Mouse (Mus musculus) midbrain, embryonic 12.5 days (tissue): ENCODE measurements at regions not wholly inside any gene's neighbourhood (a gene's known extent, or its start where the extent isn't known, plus 50 kb on each side); places are given as distances from the start of the nearest gene placed in this dataset.
A peak's percentile ranks its signal among the peaks of the same experiment; 100 is the strongest.

ENCODE experiments used
- ATAC-seq: fragments of 200-750 bp; cut with Nextera tagmentation; 2 replicates; pipeline ENCODE4 v1.8.0; 2017; ENCODE audit warnings: low read depth, moderate TSS enrichment, moderate library complexity; ENCODE audit not compliant: low FRiP score
- H3K27ac ChIP-seq: fragments of 300-500 bp; sonication (generic); replicated peaks from 2 replicates; pipeline ENCODE4 v1.5.1; 2016; ENCODE audit warnings: mild to moderate bottlenecking
- H3K27me3 ChIP-seq: fragments of 300-500 bp; sonication (generic); 2 replicates; pipeline ENCODE4 v1.6.1; 2016; ENCODE audit warnings: mild to moderate bottlenecking
- H3K36me3 ChIP-seq: fragments of 300-500 bp; sonication (generic); 2 replicates; pipeline ENCODE4 v1.6.1; 2016
- H3K4me1 ChIP-seq: fragments of 300-500 bp; sonication (generic); 2 replicates; pipeline ENCODE4 v1.6.1; 2016
- H3K4me2 ChIP-seq: fragments of 300-500 bp; sonication (generic); replicated peaks from 2 replicates; pipeline ENCODE4 v1.6.1; 2016; ENCODE audit warnings: mild to moderate bottlenecking, moderate library complexity
- H3K4me3 ChIP-seq: fragments of 300-500 bp; sonication (generic); 2 replicates; pipeline ENCODE4 v1.5.1; 2016; ENCODE audit warnings: mild to moderate bottlenecking
- H3K9ac ChIP-seq: fragments of 300-500 bp; sonication (generic); replicated peaks from 2 replicates; pipeline ENCODE4 v1.6.1; 2016; ENCODE audit warnings: mild to moderate bottlenecking, moderate library complexity
- H3K9me3 ChIP-seq: fragments of 300-500 bp; sonication (generic); 2 replicates; pipeline ENCODE4 v1.6.1; 2016; ENCODE audit warnings: mild to moderate bottlenecking
- WGBS: fragments of 180-500 bp; shearing (Covaris S2); methylation state at CpG from one replicate; pipeline ENCODE4 v1.1.7; 2016; 5-methylcytosine and 5-hydroxymethylcytosine counted together

- no peaks in the 10 kb centered on the region for H3K9me3 ChIP-seq
- H3K36me3 ChIP-seq = no peaks in the 10 kb centered on the region
- H3K27ac ChIP-seq = no peak overlapping the region
- WGBS = 84% methylated on average over 4 of the region's 4 CpGs
- H3K27me3 ChIP-seq = no peaks in the 10 kb centered on the region
- no peak overlapping the region for H3K4me2 ChIP-seq
- no peak overlapping the region for H3K4me3 ChIP-seq
- H3K9ac ChIP-seq = no peak overlapping the region
- no peaks in the 10 kb centered on the region for H3K4me1 ChIP-seq
- no peak for ATAC-seq
These were observed 238.2 kb downstream of the Nup35 start for GRCm38 (mm10) chr2:80855214-80855613.

GRCm38 (mm10) chr2:80870046-80870445 lies 253.0 kb downstream of the Nup35 start:
- H3K36me3 ChIP-seq = no peaks in the 10 kb centered on the region
- no peak overlapping the region for H3K9ac ChIP-seq
- H3K4me3 ChIP-seq = no peak overlapping the region
- H3K4me2 ChIP-seq = no peak overlapping the region
- WGBS = 65% methylated on average over 9 of the region's 9 CpGs
- no peaks in the 10 kb centered on the region for H3K9me3 ChIP-seq
- H3K27ac ChIP-seq = no peak overlapping the region
- H3K27me3 ChIP-seq = no peaks in the 10 kb centered on the region
- no peak for ATAC-seq
- H3K4me1 ChIP-seq = no peaks in the 10 kb centered on the region

- ATAC-seq = no peak
- WGBS = 76% methylated on average over 6 of the region's 6 CpGs
- Histone ChIP-seq H3K36me3 (no peaks in the 10 kb centered on the region), H3K27ac (no peak overlapping the region), H3K9me3 (no peaks in the 10 kb centered on the region), H3K27me3 (no peaks in the 10 kb centered on the region), H3K9ac (no peak overlapping the region), H3K4me1 (no peaks in the 10 kb centered on the region), H3K4me2 (no peak overlapping the region), H3K4me3 (no peak overlapping the region)
These were observed 253.4 kb downstream of the Nup35 start for GRCm38 (mm10) chr2:80870458-80870857.

- Histone ChIP-seq H3K36me3 (no peaks in the 10 kb centered on the region), H3K4me2 (no peak overlapping the region), H3K9me3 (no peaks in the 10 kb centered on the region), H3K27me3 (no peaks in the 10 kb centered on the region), H3K27ac (no peak overlapping the region), H3K4me3 (no peak overlapping the region), H3K4me1 (no peaks in the 10 kb centered on the region), H3K9ac (no peak overlapping the region)
- whole genome bisulfite sequencing = 89% methylated on average over 6 of the region's 6 CpGs
- ATAC-seq = no peak
These were observed 254.3 kb downstream of the Nup35 start for GRCm38 (mm10) chr2:80871356-80871755.

GRCm38 (mm10) chr2:80878437-80878836 lies 261.4 kb downstream of the Nup35 start:
- ATAC-seq = no peak
- Histone ChIP-seq H3K9ac (no peak overlapping the region), H3K9me3 (no peaks in the 10 kb centered on the region), H3K4me1 (no peaks in the 10 kb centered on the region), H3K4me2 (no peak overlapping the region), H3K36me3 (no peaks in the 10 kb centered on the region), H3K27ac (no peak overlapping the region), H3K4me3 (no peak overlapping the region), H3K27me3 (no peaks in the 10 kb centered on the region)
- whole genome bisulfite sequencing = 94% methylated on average over 2 of the region's 2 CpGs

GRCm38 (mm10) chr2:80884231-80884630 lies 267.2 kb downstream of the Nup35 start:
- Histone ChIP-seq H3K27ac (no peak overlapping the region), H3K36me3 (no peaks in the 10 kb centered on the region), H3K9ac (no peak overlapping the region), H3K4me3 (no peak overlapping the region), H3K9me3 (no peaks in the 10 kb centered on the region), H3K27me3 (no peaks in the 10 kb centered on the region), H3K4me1 (no peaks in the 10 kb centered on the region), H3K4me2 (no peak overlapping the region)
- no peak for ATAC-seq
- 88% methylated on average over 5 of the region's 5 CpGs for WGBS

- H3K4me3 ChIP-seq = no peak overlapping the region
- H3K9me3 ChIP-seq = no peaks in the 10 kb centered on the region
- ATAC-seq = 0 out of 2 replicates have a peak, but pooled peaks have one; percentile 65
- no peaks in the 10 kb centered on the region for H3K4me1 ChIP-seq
- no peaks in the 10 kb centered on the region for H3K27me3 ChIP-seq
- WGBS = 35% methylated on average over 3 of the region's 3 CpGs
- no peak overlapping the region for H3K9ac ChIP-seq
- H3K27ac ChIP-seq = no peak overlapping the region
- H3K4me2 ChIP-seq = no peak overlapping the region
- H3K36me3 ChIP-seq = no peaks in the 10 kb centered on the region
These were observed 285.0 kb downstream of the Nup35 start for GRCm38 (mm10) chr2:80902050-80902449.

- H3K4me3 ChIP-seq = no peak overlapping the region
- no peak for ATAC-seq
- H3K36me3 ChIP-seq = no peaks in the 10 kb centered on the region
- WGBS = 84% methylated on average over 2 of the region's 2 CpGs
- no peaks in the 10 kb centered on the region for H3K4me1 ChIP-seq
- no peak overlapping the region for H3K27ac ChIP-seq
- no peaks in the 10 kb centered on the region for H3K9me3 ChIP-seq
- H3K27me3 ChIP-seq = no peaks in the 10 kb centered on the region
- no peak overlapping the region for H3K4me2 ChIP-seq
- no peak overlapping the region for H3K9ac ChIP-seq
These were observed 296.4 kb downstream of the Nup35 start for GRCm38 (mm10) chr2:80913478-80913877.

- no peak for ATAC-seq
- H3K27ac ChIP-seq = no peak overlapping the region
- H3K27me3 ChIP-seq = no peaks in the 10 kb centered on the region
- no peaks in the 10 kb centered on the region for H3K9me3 ChIP-seq
- no peaks in the 10 kb centered on the region for H3K36me3 ChIP-seq
- H3K4me3 ChIP-seq = no peak overlapping the region
- 83% methylated on average over 3 of the region's 3 CpGs for WGBS
- H3K4me1 ChIP-seq = no peaks in the 10 kb centered on the region
- H3K9ac ChIP-seq = no peak overlapping the region
- no peak overlapping the region for H3K4me2 ChIP-seq
These were observed 328.5 kb downstream of the Nup35 start for GRCm38 (mm10) chr2:80945521-80945920.

GRCm38 (mm10) chr2:80966766-80967165 lies 349.7 kb downstream of the Nup35 start:
- Histone ChIP-seq H3K27ac (no peak overlapping the region), H3K36me3 (no peaks in the 10 kb centered on the region), H3K9me3 (no peaks in the 10 kb centered on the region), H3K27me3 (no peaks in the 10 kb centered on the region), H3K4me1 (no peaks in the 10 kb centered on the region), H3K4me3 (no peak overlapping the region), H3K4me2 (no peak overlapping the region), H3K9ac (no peak overlapping the region)
- WGBS = 79% methylated on average over 5 of the region's 5 CpGs
- ATAC-seq = no peak

GRCm38 (mm10) chr2:80967260-80967659 lies 350.2 kb downstream of the Nup35 start:
- H3K9me3 ChIP-seq = no peaks in the 10 kb centered on the region
- H3K27ac ChIP-seq = no peak overlapping the region
- WGBS = 78% methylated on average over 11 of the region's 11 CpGs
- H3K27me3 ChIP-seq = no peaks in the 10 kb centered on the region
- no peak overlapping the region for H3K9ac ChIP-seq
- ATAC-seq = peak; percentile 54; the same call in 1 of the 2 replicates
- H3K4me3 ChIP-seq = no peak overlapping the region
- H3K4me2 ChIP-seq = no peak overlapping the region
- no peaks in the 10 kb centered on the region for H3K36me3 ChIP-seq
- no peaks in the 10 kb centered on the region for H3K4me1 ChIP-seq

GRCm38 (mm10) chr2:80969354-80969753 lies 352.3 kb downstream of the Nup35 start:
- Histone ChIP-seq H3K27me3 (no peaks in the 10 kb centered on the region), H3K4me3 (no peak overlapping the region), H3K36me3 (no peaks in the 10 kb centered on the region), H3K4me1 (no peaks in the 10 kb centered on the region), H3K9me3 (no peaks in the 10 kb centered on the region), H3K9ac (no peak overlapping the region), H3K27ac (no peak overlapping the region), H3K4me2 (no peak overlapping the region)
- 78% methylated on average over 5 of the region's 5 CpGs for WGBS
- no peak for ATAC-seq

- no peaks in the 10 kb centered on the region for H3K36me3 ChIP-seq
- H3K4me3 ChIP-seq = no peak overlapping the region
- no peaks in the 10 kb centered on the region for H3K4me1 ChIP-seq
- H3K9me3 ChIP-seq = no peaks in the 10 kb centered on the region
- no peak overlapping the region for H3K4me2 ChIP-seq
- ATAC-seq = no peak
- H3K9ac ChIP-seq = no peak overlapping the region
- H3K27me3 ChIP-seq = no peaks in the 10 kb centered on the region
- no peak overlapping the region for H3K27ac ChIP-seq
- WGBS = 88% methylated on average over 2 of the region's 2 CpGs
These were observed 356.2 kb downstream of the Nup35 start for GRCm38 (mm10) chr2:80973217-80973616.
